Comparison of ENCODE assay signal across 8 mouse cellular contexts in the genomic region with DNA sequence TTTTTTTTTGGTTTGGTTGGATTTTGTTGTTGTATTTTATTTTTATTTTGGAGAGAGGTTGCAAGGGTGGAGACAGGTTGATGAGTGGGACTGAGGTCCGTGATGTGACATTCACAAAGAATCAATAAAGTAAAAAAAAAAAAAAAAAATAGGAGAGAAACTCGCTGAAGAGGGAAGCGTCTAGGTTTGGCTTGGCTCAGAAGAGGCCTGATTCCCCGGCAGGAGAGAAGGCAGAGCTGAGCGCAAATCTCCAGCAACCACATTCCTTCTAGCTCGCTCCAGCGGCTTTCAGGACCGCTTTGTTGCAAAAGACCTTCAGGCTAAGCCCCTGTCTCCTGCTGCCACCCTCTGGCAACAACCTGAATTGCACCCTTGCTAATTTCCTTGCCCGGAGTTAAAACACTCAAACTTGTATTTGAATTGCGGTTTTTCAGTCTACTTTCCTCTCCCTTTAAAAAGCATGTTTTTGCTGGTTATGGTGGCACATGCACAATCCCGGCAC. TPM values are rescaled to one million over a fixed set of nuclear protein-coding genes. Genes with fewer than 3 reads are reported as not detected.
A peak's percentile ranks its signal among the peaks of the same experiment; 100 is the strongest.
DNase-seq lines count a peak whose midpoint lies in the region; ATAC-seq lines count a peak whose summit lies in the region.

No protein-coding gene starts in this region.

- intact Hi-C loops in gastrocnemius, postnatal 36 days (cut with DNase I), result loop anchor here (1.0 kb wide), 1 partner anchor 321 kb away; no protein-coding TSS in a partner anchor

- H3K27ac ChIP-seq in intestine, embryonic 14.5 days (ENCODE audit: low read depth), result no peak overlapping the region
- no peak overlapping the region for H3K27ac ChIP-seq in midbrain, embryonic 12.5 days (replicated peaks)

- no peaks in the 10 kb centered on the region for H3K36me3 ChIP-seq in intestine, embryonic 14.5 days (ENCODE audit: control insufficient read depth, insufficient read depth, low read length)
- no peaks in the 10 kb centered on the region for H3K36me3 ChIP-seq in midbrain, embryonic 12.5 days

- H3K4me1 ChIP-seq in intestine, embryonic 14.5 days (replicated peaks; ENCODE audit: control insufficient read depth, insufficient read depth, low read length), result peaks cover 6% of the 10 kb centered on the region; the same call in 1 of the 2 replicates
- H3K4me1 ChIP-seq in midbrain, embryonic 12.5 days, result peaks cover 6% of the 10 kb centered on the region

- no peak overlapping the region for H3K4me3 ChIP-seq in intestine, embryonic 14.5 days (ENCODE audit: low read depth, low read length)
- no peak overlapping the region for H3K4me3 ChIP-seq in midbrain, embryonic 12.5 days

- no peaks in the 10 kb centered on the region for H3K9me3 ChIP-seq in intestine, embryonic 14.5 days (ENCODE audit: control insufficient read depth, low read length)
- no peaks in the 10 kb centered on the region for H3K9me3 ChIP-seq in midbrain, embryonic 12.5 days

- H3K4me2 ChIP-seq in intestine, embryonic 14.5 days (ENCODE audit: low read length), result no peak overlapping the region
- H3K4me2 ChIP-seq in midbrain, embryonic 12.5 days (replicated peaks), result no peak overlapping the region

- H3K27me3 ChIP-seq in intestine, embryonic 14.5 days (replicated peaks; ENCODE audit: control insufficient read depth, insufficient read depth, low read length), result no peaks in the 10 kb centered on the region
- H3K27me3 ChIP-seq in midbrain, embryonic 12.5 days, result 0 out of 2 replicates have a peak, but pooled peaks cover 19% of the 10 kb centered on the region

- no peak overlapping the region for H3K9ac ChIP-seq in intestine, embryonic 14.5 days (ENCODE audit: low read length)
- no peak overlapping the region for H3K9ac ChIP-seq in midbrain, embryonic 12.5 days (replicated peaks)

- DNase-seq in gastrocnemius, postnatal 36 days, result peak; percentile 87 to 88
- DNase-seq in intestine, embryonic 14.5 days (ENCODE audit: low spot score), result peak; percentile 99
- peak; percentile 64 to 95 for DNase-seq in left cerebral cortex, adult 9 months (ENCODE audit: low spot score in 2 of 2)
- DNase-seq in right cerebral cortex, postnatal 4 days, result peak; percentile 97

- WGBS in intestine, embryonic 14.5 days, result 7% methylated on average over 11 of the region's 11 CpGs
- WGBS in midbrain, embryonic 12.5 days, result 5% methylated on average over 11 of the region's 11 CpGs

- peak; percentile 5 for ATAC-seq in activated CD4-positive, CD25-positive, alpha-beta regulatory T cell, adult 4 months
- peak; percentile 59 for ATAC-seq in common myeloid progenitor, adult 5-6 weeks (replicated peaks; ENCODE audit: low read depth, poor library complexity, severe bottlenecking)
- ATAC-seq in intestine, embryonic 14.5 days (replicated peaks; ENCODE audit: low FRiP score, low TSS enrichment, low read depth), result peak; percentile 53
- peak; percentile 76 for ATAC-seq in midbrain, embryonic 12.5 days (ENCODE audit: low FRiP score, low read depth)
- no peak for ATAC-seq in erythroid progenitor cell, adult 5-6 weeks (replicated peaks; ENCODE audit: low FRiP score, poor library complexity, severe bottlenecking)

RNA-seq across cellular contexts. Expression of gene Cd2, which starts 7.7 kb away (rescaled TPM):
- polyA plus RNA-seq in activated CD4-positive, CD25-positive, alpha-beta regulatory T cell, adult 4 months (2017; shearing (Covaris generic)), result 1,000 to 10,000 TPM; 1,534 to 1,587 TPM
- total RNA-seq in common myeloid progenitor, adult 5-6 weeks (2017), result 1.2 TPM in 1 of 2 replicates, not detected in the other
- total RNA-seq in gastrocnemius, postnatal 36 days (2021), result under 1 TPM; 0.38 to 0.39 TPM
- 0.28 TPM in 1 of 2 replicates, not detected in the other for polyA plus RNA-seq in intestine, embryonic 14.5 days (2014; fragmentation: Nextera tagmentation; extraction: Ambion mirVana)
- polyA plus RNA-seq in midbrain, embryonic 12.5 days (2016; fragmentation: Nextera tagmentation; extraction: Ambion mirVana), result not detected in 2 replicates
- total RNA-seq in erythroid progenitor cell, adult 5-6 weeks (2015; ENCODE audit: low replicate concordance), result 8.6 and 17.6 TPM in 2 replicates
- 22.8 and 28.4 TPM in 2 replicates for total RNA-seq in erythroid progenitor cell, adult 5-6 weeks (2017; ENCODE audit: low replicate concordance)
